23 mouse cellular contexts compared by ENCODE assay signal in the genomic region with DNA sequence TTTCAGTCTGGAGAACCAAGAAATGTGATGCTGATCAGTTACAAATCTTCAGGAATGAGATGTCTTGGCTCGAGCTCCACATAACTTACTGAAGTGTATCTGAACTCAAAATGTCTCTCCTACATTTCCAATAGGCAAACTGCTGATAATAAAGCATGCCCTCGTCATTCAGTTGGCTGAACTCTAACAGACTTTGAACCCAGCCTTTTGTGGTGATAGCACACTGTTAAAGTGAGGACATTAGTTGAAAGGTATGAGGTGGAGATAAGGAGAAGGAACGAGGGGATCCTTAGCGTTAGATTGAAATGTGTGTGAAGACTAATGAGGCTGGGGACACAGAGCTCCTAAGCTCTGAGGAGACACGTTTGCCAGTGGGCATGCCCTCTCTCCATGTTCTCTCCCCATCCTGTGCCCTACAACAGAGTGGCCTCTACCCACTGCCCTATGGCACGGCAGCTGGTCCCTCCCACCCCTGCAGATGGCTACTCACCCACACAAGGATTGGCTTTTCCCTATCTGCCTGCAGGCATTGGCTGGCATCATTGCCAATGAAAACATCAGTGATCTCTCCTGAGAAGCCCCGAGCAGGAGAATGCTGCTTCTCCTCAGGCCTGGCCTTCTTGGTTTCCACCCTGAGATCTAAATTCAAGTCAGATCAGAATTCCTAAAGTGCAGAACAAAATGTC.
DNase-seq lines count a peak whose midpoint lies in the region; ATAC-seq lines count a peak whose summit lies in the region.
"Had no signal": no experiment of that assay in that cellular context is flagged by ENCODE, and none has a peak within 500 bp of the region (broad histone marks: within the 10 kb centered on the region; RNA-seq: fewer than 3 reads in every experiment).

No protein-coding gene starts in this region.

- H3K4me2 ChIP-seq in intestine, embryonic 16.5 days (ENCODE audit: low read depth, low read length) = no peak overlapping the region
- H3K4me2 ChIP-seq: forebrain, embryonic 13.5 days; heart, embryonic 12.5 days; hindbrain, embryonic 12.5 days; limb, embryonic 13.5 days; liver, embryonic 13.5 days; lung, embryonic 14.5 days; midbrain, embryonic 12.5 days; neural tube, embryonic 15.5 days had no signal

- no peak overlapping the region for H3K27ac ChIP-seq in intestine, embryonic 16.5 days (ENCODE audit: low read length)
- H3K27ac ChIP-seq: forebrain, embryonic 13.5 days; hindbrain, embryonic 12.5 days; limb, embryonic 13.5 days; liver, embryonic 13.5 days; midbrain, embryonic 12.5 days; neural tube, embryonic 15.5 days had no signal

- H3K4me3 ChIP-seq in intestine, embryonic 16.5 days (ENCODE audit: low read length) = no peak overlapping the region
- H3K4me3 ChIP-seq: forebrain, embryonic 13.5 days; heart, embryonic 12.5 days; hindbrain, embryonic 12.5 days; limb, embryonic 13.5 days; liver, embryonic 13.5 days; midbrain, embryonic 12.5 days; neural tube, embryonic 15.5 days had no signal

- 0 out of 2 replicates have a peak, but pooled peaks cover 2% of the 10 kb centered on the region for H3K4me1 ChIP-seq in intestine, embryonic 16.5 days (ENCODE audit: control insufficient read depth, insufficient read depth, low read length)
- H3K4me1 ChIP-seq: forebrain, embryonic 13.5 days; hindbrain, embryonic 12.5 days; liver, embryonic 13.5 days; neural tube, embryonic 15.5 days had no signal

- WGBS in intestine, embryonic 16.5 days = 65% methylated on average over 7 of the region's 7 CpGs

- peak; percentile 64; the same call in 1 of the 2 replicates for ATAC-seq in intestine, embryonic 16.5 days
- ATAC-seq: forebrain, embryonic 13.5 days had no signal

- no peak overlapping the region for H3K9ac ChIP-seq in intestine, embryonic 16.5 days (ENCODE audit: low read depth, low read length)
- H3K9ac ChIP-seq: forebrain, embryonic 13.5 days; heart, embryonic 12.5 days; hindbrain, embryonic 12.5 days; limb, embryonic 13.5 days; liver, embryonic 13.5 days; lung, embryonic 14.5 days; midbrain, embryonic 12.5 days; neural tube, embryonic 15.5 days had no signal

- peak; percentile 54 to 63 for DNase-seq in cerebellum, postnatal 10 days
- no peak for DNase-seq in cerebellum, adult 9-10 months
- DNase-seq in heart, adult 11 months = peak; percentile 84
- no peak for DNase-seq in heart, postnatal 4 days
- peak; percentile 80 to 82 for DNase-seq in layer of hippocampus, postnatal 36 days
- DNase-seq in urinary bladder, postnatal 25 days (ENCODE audit: low spot score) = no peak
- DNase-seq: gastrocnemius, postnatal 14 days; heart, adult 18-20 months; heart, postnatal 10 days; kidney, adult 9 months; kidney, postnatal 25 days; liver, embryonic 13.5 days; lung, embryonic 14.5 days; right cerebral cortex, adult 18-20 months; thymus, adult 18-20 months; thymus, postnatal 36 days had no signal

- H3K9me3 ChIP-seq in intestine, embryonic 16.5 days (ENCODE audit: control insufficient read depth, low read length) = no peaks in the 10 kb centered on the region
- H3K9me3 ChIP-seq: forebrain, embryonic 13.5 days; heart, embryonic 12.5 days; hindbrain, embryonic 12.5 days; limb, embryonic 13.5 days; liver, embryonic 13.5 days; midbrain, embryonic 12.5 days; neural tube, embryonic 15.5 days had no signal

- H3K36me3 ChIP-seq in intestine, embryonic 16.5 days (ENCODE audit: control insufficient read depth, insufficient read depth, low read length) = no peaks in the 10 kb centered on the region
- H3K36me3 ChIP-seq: limb, embryonic 13.5 days; liver, embryonic 13.5 days; neural tube, embryonic 15.5 days had no signal

- no peaks in the 10 kb centered on the region for H3K27me3 ChIP-seq in intestine, embryonic 16.5 days (replicated peaks; ENCODE audit: control insufficient read depth, insufficient read depth, low read length)
- H3K27me3 ChIP-seq: forebrain, embryonic 13.5 days; heart, embryonic 12.5 days; hindbrain, embryonic 12.5 days; limb, embryonic 13.5 days; liver, embryonic 13.5 days; midbrain, embryonic 12.5 days; neural tube, embryonic 15.5 days had no signal

Comparison
In these comparisons a context has a peak if more than half of its experiments do, and no peak if none do; other contexts are left out.
1. DNase-seq: peak in cerebellum, postnatal 10 days (2 of 2), heart, adult 11 months (single experiment) and layer of hippocampus, postnatal 36 days (2 of 2); none in cerebellum, adult 9-10 months (single experiment), heart, postnatal 4 days (single experiment) and urinary bladder, postnatal 25 days (single experiment).